Mouse (Mus musculus) limb, embryonic 14.5 days (tissue): ENCODE measurements around the gene Ddit4. TPM values are rescaled to one million over a fixed set of nuclear protein-coding genes. Genes with fewer than 3 reads are reported as not detected.

Experiments used
- ATAC-seq: fragments of 200-750 bp; cut with Nextera tagmentation; 2 replicates; pipeline ENCODE4 v1.8.0; 2017; ENCODE audit warnings: low read depth, moderate number of reproducible peaks, moderate TSS enrichment; ENCODE audit not compliant: low FRiP score
- DNase-seq: peaks from one replicate; pipeline ENCODE4 v3.0.0-alpha.2; 2015; ENCODE audit warnings: low spot score
- H3K27ac ChIP-seq: fragments of 300-500 bp; sonication (generic); replicated peaks from 2 replicates; pipeline ENCODE4 v1.5.1; 2014; ENCODE audit warnings: low read depth, mild to moderate bottlenecking, low read length, moderate library complexity, mixed read lengths
- H3K27me3 ChIP-seq: fragments of 300-500 bp; sonication (generic); 2 replicates; pipeline ENCODE4 v1.6.1; 2014; ENCODE audit warnings: low read length, mixed read lengths; ENCODE audit not compliant: control insufficient read depth, insufficient read depth
- H3K36me3 ChIP-seq: fragments of 300-500 bp; sonication (generic); 2 replicates; pipeline ENCODE4 v1.6.1; 2014; ENCODE audit warnings: mild to moderate bottlenecking, low read length, moderate library complexity, mixed read lengths; ENCODE audit not compliant: control insufficient read depth, insufficient read depth
- H3K4me1 ChIP-seq: fragments of 300-500 bp; sonication (generic); 2 replicates; pipeline ENCODE4 v1.6.1; 2014; ENCODE audit warnings: antibody characterized with exemption, low read length, mixed read lengths; ENCODE audit not compliant: control insufficient read depth, insufficient read depth
- H3K4me2 ChIP-seq: fragments of 300-500 bp; sonication (generic); replicated peaks from 2 replicates; pipeline ENCODE4 v1.6.1; 2014; ENCODE audit warnings: low read depth, mild to moderate bottlenecking, low read length, moderate library complexity; ENCODE audit not compliant: severe bottlenecking
- H3K4me3 ChIP-seq: fragments of 300-500 bp; sonication (generic); replicated peaks from 2 replicates; pipeline ENCODE4 v1.5.1; 2014; ENCODE audit warnings: low read length
- H3K9ac ChIP-seq: fragments of 300-500 bp; sonication (generic); 2 replicates; pipeline ENCODE4 v1.6.1; 2014; ENCODE audit warnings: mild to moderate bottlenecking, low read depth, low read length, moderate library complexity; ENCODE audit not compliant: severe bottlenecking
- H3K9me3 ChIP-seq: fragments of 300-500 bp; sonication (generic); 2 replicates; pipeline ENCODE4 v1.6.1; 2016; ENCODE audit warnings: low read length; ENCODE audit not compliant: control insufficient read depth
- POLR2A ChIP-seq: fragments of 200-500 bp; IDR thresholded peaks from 2 replicates; pipeline ENCODE4 v1.8.0; 2012; ENCODE audit warnings: inconsistent platforms, mild to moderate bottlenecking, moderate library complexity, borderline replicate concordance; ENCODE audit not compliant: insufficient read depth, insufficient read length; ENCODE audit errors: extremely low read depth
- WGBS: fragments of 180-500 bp; shearing (Covaris S2); extraction: QIAGEN DNeasy Blood & Tissue Kit; methylation state at CpG from one replicate; pipeline ENCODE4 v1.1.7; 2014; 5-methylcytosine and 5-hydroxymethylcytosine counted together
- polyA plus RNA-seq, 2 experiments: library from polyadenylated mRNA; depleted of rRNA in 1 of 2; stranded (reverse) in 1 of 2; unstranded in 1 of 2; fragments of >200 nt; fragmentation: Nextera tagmentation in 1 of 2; extraction: Ambion mirVana in 1 of 2; gene quantifications; 2 replicates each; pipeline versions ENCODE4 v1.2.1 to v1.2.3; 2012 to 2014

The Ddit4 gene
- polyA plus RNA-seq, 2 experiments: 8.6 to 117 TPM

GRCm38 (mm10) chr10:59900174-59900435 is 51.5 kb downstream of the Ddit4 start:
- no peak; the same call in 1 of the 2 replicates for ATAC-seq
- H3K4me2 ChIP-seq: peak overlapping the region; percentile 30
- 19% methylated on average over 4 of the region's 4 CpGs for WGBS
- peak overlapping the region; percentile 81 for H3K27ac ChIP-seq
- H3K36me3 ChIP-seq: peaks cover 34% of the 10 kb centered on the region
- peaks cover 53% of the 10 kb centered on the region for H3K4me1 ChIP-seq
- H3K9ac ChIP-seq: 0 out of 2 replicates have a peak overlapping the region, but pooled peaks have one; percentile 46
- no peak for TF ChIP-seq POLR2A
- DNase-seq: peak; percentile 49
- no peaks in the 10 kb centered on the region for H3K27me3 ChIP-seq
- H3K4me3 ChIP-seq: no peak overlapping the region
- no peaks in the 10 kb centered on the region for H3K9me3 ChIP-seq

Other genes starting within 250 kb of the Ddit4 start
- 93.7 and 95.3 TPM in 2 replicates for gene Micu1, start 249.4 kb downstream of the Ddit4 start, polyA plus RNA-seq (2012; rRNA removed)
- gene Micu1, start 249.4 kb downstream of the Ddit4 start, polyA plus RNA-seq (2014; fragmentation: Nextera tagmentation; extraction: Ambion mirVana): 81.9 and 86.7 TPM in 2 replicates
- gene Dnajb12, start 72.3 kb downstream of the Ddit4 start, polyA plus RNA-seq (2012; rRNA removed): 34.1 and 37.1 TPM in 2 replicates
- gene Dnajb12, start 72.3 kb downstream of the Ddit4 start, polyA plus RNA-seq (2014; fragmentation: Nextera tagmentation; extraction: Ambion mirVana): 26.0 and 26.3 TPM in 2 replicates
- 29.4 and 32.9 TPM in 2 replicates for gene Ascc1, start 51.0 kb upstream of the Ddit4 start, polyA plus RNA-seq (2012; rRNA removed)
- 41.2 and 45.4 TPM in 2 replicates for gene Ascc1, start 51.0 kb upstream of the Ddit4 start, polyA plus RNA-seq (2014; fragmentation: Nextera tagmentation; extraction: Ambion mirVana)
- gene Anapc16, start 51.3 kb upstream of the Ddit4 start, polyA plus RNA-seq (2012; rRNA removed): 105 and 109 TPM in 2 replicates
- 110 and 114 TPM in 2 replicates for gene Anapc16, start 51.3 kb upstream of the Ddit4 start, polyA plus RNA-seq (2014; fragmentation: Nextera tagmentation; extraction: Ambion mirVana)
- 17.4 and 17.7 TPM in 2 replicates for gene Spock2, start 154.4 kb upstream of the Ddit4 start, polyA plus RNA-seq (2012; rRNA removed)
- 7.3 and 7.6 TPM in 2 replicates for gene Spock2, start 154.4 kb upstream of the Ddit4 start, polyA plus RNA-seq (2014; fragmentation: Nextera tagmentation; extraction: Ambion mirVana)